14 mouse cellular contexts compared by ENCODE assay signal in the genomic region with DNA sequence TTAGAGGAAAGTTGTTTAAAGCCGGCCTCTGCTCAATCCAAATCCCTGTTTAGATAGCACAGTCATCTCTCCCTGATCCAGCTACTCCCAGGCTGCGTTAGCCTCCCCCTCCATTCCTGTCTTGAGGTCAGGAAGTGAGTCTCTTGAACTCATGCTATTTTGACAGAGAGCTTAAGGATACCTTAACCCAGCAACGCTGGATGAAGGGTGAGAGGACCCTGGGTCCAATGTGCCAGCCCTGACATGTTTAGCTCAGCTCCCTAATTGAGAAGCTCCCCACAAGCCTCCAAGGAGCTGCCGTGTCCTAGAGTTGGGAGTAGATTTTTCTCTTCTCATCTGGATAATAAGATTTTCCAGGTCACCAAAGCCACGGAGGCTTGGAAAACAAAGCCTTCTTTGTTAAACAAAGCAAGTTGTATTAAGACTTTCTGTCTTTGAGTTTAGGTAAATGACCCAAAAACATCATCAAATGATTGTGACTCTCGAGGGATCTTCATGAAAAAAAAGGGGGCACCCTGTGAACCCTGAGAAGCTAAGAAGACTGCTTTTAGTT.
DNase-seq lines count a peak whose midpoint lies in the region; TF ChIP-seq lines count a peak whose summit lies in the region.
"Had no signal": no experiment of that assay in that cellular context is flagged by ENCODE, and none has a peak within 500 bp of the region (broad histone marks: within the 10 kb centered on the region; RNA-seq: fewer than 3 reads in every experiment).

No protein-coding gene starts in this region.

- intact Hi-C loops in heart, postnatal 36 days (cut with DNase I), result no loop called here

- no peak overlapping the region for H3ac ChIP-seq in myocyte (ENCODE audit: control insufficient read depth, insufficient read length)

- H3K79me2 ChIP-seq in MEL (ENCODE audit: control insufficient read depth, insufficient read depth, low read length, poor library complexity) (no peaks in the 10 kb centered on the region), myocyte (ENCODE audit: control insufficient read depth, insufficient read depth) (no peaks in the 10 kb centered on the region)

- H3K27me3 ChIP-seq in MEL (ENCODE audit: control insufficient read depth in 1 of 2, insufficient read depth in 2 of 2, low read length in 2 of 2) (no peaks in the 10 kb centered on the region), myocyte (ENCODE audit: control insufficient read depth, insufficient read depth, insufficient read length) (no peaks in the 10 kb centered on the region)
- H3K27me3 ChIP-seq: CH12.LX; liver, embryonic 13.5 days had no signal

- H3K27ac ChIP-seq in MEL (ENCODE audit: control insufficient read depth, low read depth, low read length), result no peak overlapping the region
- H3K27ac ChIP-seq: heart, adult 2 months; layer of hippocampus, adult 2 months; liver, embryonic 13.5 days had no signal

- H3K9ac ChIP-seq in MEL (ENCODE audit: control insufficient read depth, low read depth, low read length, poor library complexity, severe bottlenecking), result no peak overlapping the region
- H3K9ac ChIP-seq: liver, embryonic 13.5 days had no signal

- H3K4me2 ChIP-seq in myocyte (ENCODE audit: low read depth), result peak overlapping the region; percentile 61
- H3K4me2 ChIP-seq: liver, embryonic 13.5 days had no signal

- TF ChIP-seq POLR2A in MEL (IDR thresholded peaks at IDR 0.05; ENCODE audit: control insufficient read depth in 1 of 2, insufficient read depth in 1 of 2, low read depth in 1 of 2, low read length in 2 of 2, poor library complexity in 1 of 2) (no peak), myocyte (IDR thresholded peaks at IDR 0.05; ENCODE audit: insufficient read length, low read depth) (no peak)

- peak; percentile 1 for DNase-seq in heart, postnatal 36 days
- no peak for DNase-seq in heart, adult 8-10 months (ENCODE audit: low spot score)
- DNase-seq in MEL (ENCODE audit: low read depth, low spot score) (peak; percentile 7), MN1 (ENCODE audit: low spot score) (no peak)
- peak; percentile 56 for DNase-seq in embryo, embryonic 10.5 days (ENCODE audit: low spot score)
- DNase-seq in ovary, postnatal 14 days (ENCODE audit: low spot score), result no peak
- DNase-seq: adrenal gland, postnatal 14 days; heart, adult 2 months; liver, embryonic 13.5 days; lung, postnatal 36 days; right cerebral cortex, postnatal 14 days had no signal

- H3K36me3 ChIP-seq in MEL (ENCODE audit: control insufficient read depth in 1 of 2, insufficient read depth in 2 of 2, low read length in 2 of 2) (no peaks in the 10 kb centered on the region; a peak in 2 of 4 replicates), myocyte (ENCODE audit: control insufficient read depth, insufficient read depth) (no peaks in the 10 kb centered on the region)
- H3K36me3 ChIP-seq: liver, embryonic 13.5 days had no signal

- no peak for TF ChIP-seq EP300 in MEL (IDR thresholded peaks at IDR 0.05; ENCODE audit: low read depth in 1 of 2, low read length in 2 of 2)

- no peak for TF ChIP-seq CTCF in MEL (IDR thresholded peaks at IDR 0.05 in 2 of 3, conservative IDR thresholded peaks at IDR 0.05 in 1 of 3; ENCODE audit: control insufficient read depth in 1 of 3, insufficient read depth in 1 of 3, low read depth in 2 of 3, low read length in 3 of 3, poor library complexity in 1 of 3, severe bottlenecking in 1 of 3)

- no peaks in the 10 kb centered on the region for H3K9me3 ChIP-seq in MEL (replicated peaks; ENCODE audit: insufficient read depth, low read length)
- H3K9me3 ChIP-seq: liver, embryonic 13.5 days had no signal

- no peaks in the 10 kb centered on the region for H3K4me1 ChIP-seq in MEL (ENCODE audit: control insufficient read depth in 1 of 2, insufficient read depth in 2 of 2, low read length in 2 of 2)
- H3K4me1 ChIP-seq: liver, embryonic 13.5 days had no signal

- no peak for TF ChIP-seq RAD21 in MEL (IDR thresholded peaks at IDR 0.05; ENCODE audit: low read depth, low read length)

- H3K4me3 ChIP-seq in MEL (ENCODE audit: control insufficient read depth in 1 of 2, insufficient read depth in 1 of 2, low read depth in 2 of 2, low read length in 2 of 2) (peak overlapping the region; percentile 7 to 50; a peak in 3 of 4 replicates), myocyte (no peak overlapping the region)
- H3K4me3 ChIP-seq: heart, adult 2 months; layer of hippocampus, adult 2 months; liver, embryonic 13.5 days had no signal

TF ChIP-seq in MEL, 35 proteins besides CTCF, POLR2A, EP300 and RAD21:
- TF ChIP-seq MXI1 (IDR thresholded peaks at IDR 0.05; ENCODE audit: low read depth, low read length), result no peak

TF ChIP-seq in myocyte, 11 proteins besides CTCF, POLR2A, EP300 and RAD21:
- TF ChIP-seq USF1 (IDR thresholded peaks at IDR 0.05; ENCODE audit: low read depth), result no peak

Comparison
In these comparisons a context has a peak if more than half of its experiments do, and no peak if none do; other contexts are left out.
1. DNase-seq: peak in heart, postnatal 36 days (2 of 2), MEL (single experiment) and embryo, embryonic 10.5 days (single experiment); none in heart, adult 8-10 months (single experiment), ovary, postnatal 14 days (single experiment) and MN1 (single experiment).